Mouse (Mus musculus) liver, embryonic 15.5 days (tissue): Measurements from ENCODE around the gene Peli2. TPM values are rescaled to one million over a fixed set of nuclear protein-coding genes. Genes with fewer than 3 reads are reported as not detected.

Experiments
- ATAC-seq: fragments of 200-750 bp; cut with Nextera tagmentation; 2 replicates; pipeline ENCODE4 v1.8.0; 2017; ENCODE audit warnings: moderate number of reproducible peaks, mild to moderate bottlenecking, moderate library complexity; ENCODE audit not compliant: insufficient read depth
- H3K27ac ChIP-seq: fragments of 300-500 bp; sonication (generic); replicated peaks from 2 replicates; pipeline ENCODE4 v1.5.1; 2015; ENCODE audit warnings: mild to moderate bottlenecking, inconsistent platforms
- H3K27me3 ChIP-seq: fragments of 300-500 bp; sonication (generic); 2 replicates; pipeline ENCODE4 v1.6.1; 2015; ENCODE audit warnings: mild to moderate bottlenecking, inconsistent platforms
- H3K36me3 ChIP-seq: fragments of 300-500 bp; sonication (generic); replicated peaks from 2 replicates; pipeline ENCODE4 v1.6.1; 2015; ENCODE audit warnings: moderate library complexity, mild to moderate bottlenecking, inconsistent platforms
- H3K4me1 ChIP-seq: fragments of 300-500 bp; sonication (generic); replicated peaks from 2 replicates; pipeline ENCODE4 v1.6.1; 2015; ENCODE audit warnings: inconsistent platforms
- H3K4me2 ChIP-seq: fragments of 300-500 bp; sonication (generic); 2 replicates; pipeline ENCODE4 v1.6.1; 2015; ENCODE audit warnings: moderate library complexity, mild to moderate bottlenecking, inconsistent platforms
- H3K4me3 ChIP-seq: fragments of 300-500 bp; sonication (generic); replicated peaks from 2 replicates; pipeline ENCODE4 v1.5.1; 2015; ENCODE audit warnings: mild to moderate bottlenecking, inconsistent platforms
- H3K9ac ChIP-seq: fragments of 300-500 bp; sonication (generic); 2 replicates; pipeline ENCODE4 v1.6.1; 2015; ENCODE audit warnings: moderate library complexity, mild to moderate bottlenecking, inconsistent platforms
- H3K9me3 ChIP-seq: fragments of 300-500 bp; sonication (generic); replicated peaks from 2 replicates; pipeline ENCODE4 v1.6.1; 2016; ENCODE audit warnings: inconsistent platforms
- WGBS: fragments of 180-500 bp; shearing (Covaris S2); methylation state at CpG from one replicate; pipeline ENCODE4 v1.1.7; 2015; ENCODE audit warnings: mixed read lengths; ENCODE audit not compliant: insufficient replicate concordance; 5-methylcytosine and 5-hydroxymethylcytosine counted together
- polyA plus RNA-seq: library from polyadenylated mRNA; unstranded; fragments of >200 nt; fragmentation: Nextera tagmentation; extraction: Ambion mirVana; gene quantifications from 2 replicates; pipeline ENCODE4 v1.2.1, GENCODE M21; 2015

Peli2 gene
- polyA plus RNA-seq, 1 experiment from 2014 or later, result 1.1 TPM

- Histone ChIP-seq H3K9me3 (no peaks in the 10 kb centered on the region), H3K4me1 (no peaks in the 10 kb centered on the region), H3K36me3 (no peaks in the 10 kb centered on the region), H3K9ac (no peak overlapping the region), H3K4me2 (no peak overlapping the region), H3K27me3 (no peaks in the 10 kb centered on the region), H3K4me3 (no peak overlapping the region), H3K27ac (no peak overlapping the region)
- 65% methylated on average over 12 of the region's 12 CpGs for WGBS
- ATAC-seq, result no peak
Measured at GRCm38 (mm10) chr14:48329716-48330365, 209.2 kb downstream of the Peli2 start.
